Comparison of ENCODE assay signal across 26 mouse cellular contexts in the genomic region with DNA sequence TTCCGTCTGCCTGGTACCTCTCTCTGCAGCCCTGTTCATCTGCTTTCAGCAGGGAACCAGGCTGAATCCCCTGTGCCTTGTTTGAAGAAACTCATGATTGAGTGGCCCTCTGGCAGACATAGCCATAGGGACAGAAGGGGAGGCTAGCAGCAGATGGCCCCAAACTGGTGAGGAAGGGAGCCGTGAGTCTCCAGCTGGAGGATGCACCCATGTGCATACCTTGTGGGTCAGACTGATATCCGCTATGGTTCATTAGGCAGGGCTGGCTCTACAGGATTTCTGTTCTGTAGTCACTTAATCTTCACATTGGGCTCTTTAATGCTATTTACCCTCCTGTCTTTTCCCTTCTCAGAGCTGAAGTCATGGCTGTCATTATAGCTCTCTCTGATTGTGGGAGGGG.
A peak's percentile ranks its signal among the peaks of the same experiment; 100 is the strongest.
DNase-seq lines count a peak whose midpoint lies in the region; ATAC-seq lines count a peak whose summit lies in the region.
"Had no signal": no experiment of that assay in that cellular context is flagged by ENCODE, and none has a peak within 500 bp of the region (broad histone marks: within the 10 kb centered on the region; RNA-seq: fewer than 3 reads in every experiment).

No protein-coding gene starts in this region.

- peak; percentile 17 to 44 for DNase-seq in cerebellum, postnatal 25 days
- DNase-seq in cerebellum, adult 11-12 months: no peak
- no peak for DNase-seq in hindbrain, embryonic 10.5 days (ENCODE audit: low spot score)
- DNase-seq in retina, embryonic 14.5 days (ENCODE audit: low spot score): peak; percentile 31
- DNase-seq in urinary bladder, postnatal 25 days (ENCODE audit: low spot score): no peak
- DNase-seq: adrenal gland, postnatal 36 days; gastrocnemius, postnatal 25 days; heart, adult 18-20 months; heart, postnatal 14 days; layer of hippocampus, adult 9-11 months; lung, embryonic 14.5 days; right cerebral cortex, adult 18-20 months; right cerebral cortex, postnatal 4 days; thymus, postnatal 14 days had no signal

- WGBS in hindbrain, embryonic 12.5 days: 57% methylated on average over 3 of the region's 3 CpGs
- WGBS in hindbrain, embryonic 10.5 days: 83% methylated on average over 3 of the region's 3 CpGs
- 38% methylated on average over 3 of the region's 3 CpGs for WGBS in midbrain, embryonic 12.5 days
- WGBS in midbrain, embryonic 15.5 days: 42% methylated on average over 3 of the region's 3 CpGs

- no peak overlapping the region for H3K9ac ChIP-seq in hindbrain, embryonic 12.5 days
- no peak overlapping the region for H3K9ac ChIP-seq in midbrain, embryonic 12.5 days (replicated peaks)
- no peak overlapping the region for H3K9ac ChIP-seq in midbrain, embryonic 15.5 days
- H3K9ac ChIP-seq: embryonic facial prominence, embryonic 12.5 days; heart, embryonic 13.5 days; hindbrain, embryonic 15.5 days; limb, embryonic 15.5 days; liver, embryonic 14.5 days; lung, embryonic 14.5 days; neural tube, embryonic 13.5 days had no signal

- no peak overlapping the region for H3K4me3 ChIP-seq in hindbrain, embryonic 12.5 days
- H3K4me3 ChIP-seq in hindbrain, embryonic 10.5 days: no peak overlapping the region
- H3K4me3 ChIP-seq in midbrain, embryonic 12.5 days: no peak overlapping the region
- H3K4me3 ChIP-seq in midbrain, embryonic 15.5 days: no peak overlapping the region
- H3K4me3 ChIP-seq: embryonic facial prominence, embryonic 12.5 days; erythroblast, embryonic 14.5 days; heart, embryonic 13.5 days; hindbrain, embryonic 15.5 days; limb, embryonic 15.5 days; neural tube, embryonic 13.5 days had no signal

- H3K27me3 ChIP-seq in hindbrain, embryonic 12.5 days: 0 out of 2 replicates have a peak, but pooled peaks cover 4% of the 10 kb centered on the region
- no peaks in the 10 kb centered on the region for H3K27me3 ChIP-seq in hindbrain, embryonic 10.5 days (ENCODE audit: insufficient read depth, poor library complexity, severe bottlenecking)
- H3K27me3 ChIP-seq in midbrain, embryonic 12.5 days: peaks cover 7% of the 10 kb centered on the region; the same call in 1 of the 2 replicates
- no peaks in the 10 kb centered on the region for H3K27me3 ChIP-seq in midbrain, embryonic 15.5 days (replicated peaks)
- H3K27me3 ChIP-seq: embryonic facial prominence, embryonic 12.5 days; hindbrain, embryonic 15.5 days had no signal

- no peaks in the 10 kb centered on the region for H3K9me3 ChIP-seq in hindbrain, embryonic 12.5 days (replicated peaks)
- H3K9me3 ChIP-seq in hindbrain, embryonic 10.5 days: no peaks in the 10 kb centered on the region
- H3K9me3 ChIP-seq in midbrain, embryonic 12.5 days: no peaks in the 10 kb centered on the region
- H3K9me3 ChIP-seq in midbrain, embryonic 15.5 days: no peaks in the 10 kb centered on the region
- H3K9me3 ChIP-seq: embryonic facial prominence, embryonic 12.5 days; heart, embryonic 13.5 days; hindbrain, embryonic 15.5 days; limb, embryonic 15.5 days; neural tube, embryonic 13.5 days had no signal

- no peaks in the 10 kb centered on the region for H3K36me3 ChIP-seq in hindbrain, embryonic 12.5 days
- no peaks in the 10 kb centered on the region for H3K36me3 ChIP-seq in hindbrain, embryonic 10.5 days
- no peaks in the 10 kb centered on the region for H3K36me3 ChIP-seq in midbrain, embryonic 12.5 days
- H3K36me3 ChIP-seq in midbrain, embryonic 15.5 days (replicated peaks): no peaks in the 10 kb centered on the region
- H3K36me3 ChIP-seq: embryonic facial prominence, embryonic 12.5 days; heart, embryonic 13.5 days; hindbrain, embryonic 15.5 days; limb, embryonic 15.5 days; neural tube, embryonic 13.5 days had no signal

- H3K4me2 ChIP-seq in hindbrain, embryonic 12.5 days (replicated peaks): no peak overlapping the region
- H3K4me2 ChIP-seq in midbrain, embryonic 12.5 days (replicated peaks): no peak overlapping the region
- no peak overlapping the region for H3K4me2 ChIP-seq in midbrain, embryonic 15.5 days
- H3K4me2 ChIP-seq: embryonic facial prominence, embryonic 12.5 days; heart, embryonic 13.5 days; hindbrain, embryonic 15.5 days; limb, embryonic 15.5 days; lung, embryonic 14.5 days; neural tube, embryonic 13.5 days had no signal

- no peak overlapping the region for H3K27ac ChIP-seq in hindbrain, embryonic 12.5 days
- no peak overlapping the region for H3K27ac ChIP-seq in hindbrain, embryonic 10.5 days
- H3K27ac ChIP-seq in midbrain, embryonic 12.5 days (replicated peaks): no peak overlapping the region
- no peak overlapping the region for H3K27ac ChIP-seq in midbrain, embryonic 15.5 days
- H3K27ac ChIP-seq: embryonic facial prominence, embryonic 12.5 days; heart, embryonic 13.5 days; hindbrain, embryonic 15.5 days; limb, embryonic 15.5 days; liver, embryonic 14.5 days; neural tube, embryonic 13.5 days had no signal

- H3K4me1 ChIP-seq in hindbrain, embryonic 12.5 days: peaks cover 25% of the 10 kb centered on the region
- H3K4me1 ChIP-seq in hindbrain, embryonic 10.5 days (replicated peaks): peaks cover 22% of the 10 kb centered on the region
- H3K4me1 ChIP-seq in midbrain, embryonic 12.5 days: peaks cover 33% of the 10 kb centered on the region
- peaks cover 26% of the 10 kb centered on the region for H3K4me1 ChIP-seq in midbrain, embryonic 15.5 days
- H3K4me1 ChIP-seq: embryonic facial prominence, embryonic 12.5 days; heart, embryonic 13.5 days had no signal

- peak; percentile 51; the same call in 1 of the 2 replicates for ATAC-seq in hindbrain, embryonic 12.5 days (ENCODE audit: low FRiP score)
- peak; percentile 55 for ATAC-seq in midbrain, embryonic 12.5 days (ENCODE audit: low FRiP score, low read depth)
- no peak for ATAC-seq in midbrain, embryonic 15.5 days (replicated peaks)
- ATAC-seq: CD4-positive, CD25-positive, alpha-beta regulatory T cell, adult 4 months; intestine, embryonic 16.5 days had no signal

Comparison
In these comparisons a context has a peak if more than half of its experiments do, and no peak if none do; other contexts are left out.
1. DNase-seq: peak in cerebellum, postnatal 25 days (2 of 2) and retina, embryonic 14.5 days (single experiment); none in cerebellum, adult 11-12 months (single experiment), hindbrain, embryonic 10.5 days (single experiment) and urinary bladder, postnatal 25 days (single experiment).